Mouse (Mus musculus) heart, postnatal 0 days (tissue): ENCODE results near the gene Dnase1l3. TPM values are rescaled to one million over a fixed set of nuclear protein-coding genes. Genes with fewer than 3 reads are reported as not detected.

Experiments
- ATAC-seq: fragments of 200-750 bp; cut with Nextera tagmentation; 2 replicates; pipeline ENCODE4 v1.8.0; 2017; ENCODE audit warnings: low read depth, moderate number of reproducible peaks, moderate library complexity; ENCODE audit not compliant: insufficient read depth
- DNase-seq: peaks from one replicate; pipeline ENCODE4 v3.0.0-alpha.2; 2016; ENCODE audit warnings: low spot score
- H3K27ac ChIP-seq: fragments of 300-500 bp; sonication (generic); 2 replicates; pipeline ENCODE4 v1.5.1; 2014; ENCODE audit warnings: low read depth, mild to moderate bottlenecking
- H3K27me3 ChIP-seq: fragments of 300-500 bp; sonication (generic); 2 replicates; pipeline ENCODE4 v1.6.1; 2014; ENCODE audit warnings: low read length, mixed read lengths; ENCODE audit not compliant: control insufficient read depth, insufficient read depth
- H3K36me3 ChIP-seq: fragments of 300-500 bp; sonication (generic); replicated peaks from 2 replicates; pipeline ENCODE4 v1.6.1; 2014; ENCODE audit warnings: low read length, mixed read lengths; ENCODE audit not compliant: control insufficient read depth, insufficient read depth
- H3K4me1 ChIP-seq: fragments of 300-500 bp; sonication (generic); 2 replicates; pipeline ENCODE4 v1.6.1; 2014; ENCODE audit warnings: antibody characterized with exemption; ENCODE audit not compliant: control insufficient read depth, insufficient read depth
- H3K4me2 ChIP-seq: fragments of 300-500 bp; sonication (generic); 2 replicates; pipeline ENCODE4 v1.6.1; 2014; ENCODE audit warnings: low read depth, mild to moderate bottlenecking, low read length, moderate library complexity
- H3K4me3 ChIP-seq: fragments of 300-500 bp; sonication (generic); 2 replicates; pipeline ENCODE4 v1.5.1; 2014; ENCODE audit warnings: low read depth, low read length
- H3K9ac ChIP-seq: fragments of 300-500 bp; sonication (generic); replicated peaks from 2 replicates; pipeline ENCODE4 v1.6.1; 2014; ENCODE audit warnings: low read depth, low read length, mixed read lengths
- H3K9me3 ChIP-seq: fragments of 300-500 bp; sonication (generic); replicated peaks from 2 replicates; pipeline ENCODE4 v1.6.1; 2016; ENCODE audit warnings: low read length; ENCODE audit not compliant: control insufficient read depth
- CTCF ChIP-seq: IDR thresholded peaks from 2 replicates; pipeline ENCODE4 v1.5.1; 2016; ENCODE audit warnings: antibody characterized with exemption, control low read depth, low read depth
- EP300 ChIP-seq: IDR thresholded peaks from 2 replicates; pipeline ENCODE4 v1.6.1; 2016; ENCODE audit warnings: antibody characterized with exemption, low read depth
- whole genome bisulfite sequencing: fragments of 180-500 bp; shearing (Covaris S2); extraction: QIAGEN DNeasy Blood & Tissue Kit; methylation state at CpG from one replicate; pipeline ENCODE4 v1.1.7; 2014; 5-methylcytosine and 5-hydroxymethylcytosine counted together
- polyA plus RNA-seq: library from polyadenylated mRNA; unstranded; fragments of >200 nt; fragmentation: Nextera tagmentation; extraction: Ambion mirVana; gene quantifications from 2 replicates; pipeline ENCODE4 v1.2.1, GENCODE M21; 2015
- total RNA-seq: library from RNA; depleted of rRNA; stranded (reverse); fragments of >200 nt; gene quantifications from 2 replicates; pipeline ENCODE4 v1.2.3, GENCODE M21; 2014; ENCODE audit warnings: low replicate concordance

The Dnase1l3 gene
- total and polyA plus RNA-seq, 2 experiments from 2014 or later = 0.03 TPM; not detected in 1

- DNase-seq (no peak), ATAC-seq (peak; percentile 56)
- 56% methylated on average over 7 of the region's 7 CpGs for WGBS
- peaks cover 42% of the 10 kb centered on the region; the same call in 1 of the 2 replicates for H3K36me3 ChIP-seq
- no peak overlapping the region for H3K9ac ChIP-seq
- H3K27me3 ChIP-seq = no peaks in the 10 kb centered on the region
- H3K4me2 ChIP-seq = no peak overlapping the region
- no peak for TF ChIP-seq EP300
- TF ChIP-seq CTCF = no peak
- no peaks in the 10 kb centered on the region for H3K9me3 ChIP-seq
- H3K4me1 ChIP-seq = peaks cover 16% of the 10 kb centered on the region
- H3K27ac ChIP-seq = no peak overlapping the region
- H3K4me3 ChIP-seq = no peak overlapping the region
Measured at GRCm38 (mm10) chr14:7943101-7943800, 51.1 kb downstream of the Dnase1l3 start.

GRCm38 (mm10) chr14:7941413-7941812, 53.0 kb downstream of the Dnase1l3 start:
- WGBS = 24% methylated on average over 5 of the region's 5 CpGs
- Histone ChIP-seq H3K36me3 (peaks cover 39% of the 10 kb centered on the region; the same call in 1 of the 2 replicates), H3K4me1 (peaks cover 16% of the 10 kb centered on the region), H3K9ac (no peak overlapping the region), H3K27me3 (no peaks in the 10 kb centered on the region), H3K9me3 (no peaks in the 10 kb centered on the region), H3K4me2 (no peak overlapping the region), H3K27ac (0 out of 2 replicates have a peak overlapping the region, but pooled peaks have one; percentile 32), H3K4me3 (no peak overlapping the region)
- no peak for ATAC-seq
- DNase-seq = no peak
- TF ChIP-seq EP300 = no peak
- no peak for TF ChIP-seq CTCF

- no peak for TF ChIP-seq EP300
- no peak for TF ChIP-seq CTCF
- Histone ChIP-seq H3K36me3 (0 out of 2 replicates have a peak, but pooled peaks cover 28% of the 10 kb centered on the region), H3K27ac (no peak overlapping the region), H3K4me2 (no peak overlapping the region), H3K27me3 (no peaks in the 10 kb centered on the region), H3K9me3 (no peaks in the 10 kb centered on the region), H3K9ac (no peak overlapping the region), H3K4me1 (peaks cover 16% of the 10 kb centered on the region), H3K4me3 (no peak overlapping the region)
- ATAC-seq = no peak
- DNase-seq = no peak
- 83% methylated on average over 19 of the region's 19 CpGs for WGBS
Measured at GRCm38 (mm10) chr14:7938809-7939784, 55.3 kb downstream of the Dnase1l3 start.

- 0 out of 2 replicates have a peak, but pooled peaks cover 36% of the 10 kb centered on the region for H3K36me3 ChIP-seq
- no peak overlapping the region for H3K9ac ChIP-seq
- ATAC-seq (0 out of 2 replicates have a peak, but pooled peaks have one; percentile 17), DNase-seq (peak; percentile 30)
- peak; percentile 50 for TF ChIP-seq CTCF
- no peak for TF ChIP-seq EP300
- H3K4me1 ChIP-seq = 0 out of 2 replicates have a peak, but pooled peaks cover 6% of the 10 kb centered on the region
- H3K27ac ChIP-seq = no peak overlapping the region
- peak overlapping the region; percentile 11; the same call in 1 of the 2 replicates for H3K4me2 ChIP-seq
- H3K9me3 ChIP-seq = no peaks in the 10 kb centered on the region
- WGBS = 32% methylated on average over 17 of the region's 17 CpGs
- H3K27me3 ChIP-seq = no peaks in the 10 kb centered on the region
- H3K4me3 ChIP-seq = no peak overlapping the region
Measured at GRCm38 (mm10) chr14:7937052-7937630, 57.2 kb downstream of the Dnase1l3 start.

- 88% methylated on average over 7 of the region's 7 CpGs for WGBS
- Histone ChIP-seq H3K4me3 (no peak overlapping the region), H3K27ac (no peak overlapping the region), H3K4me2 (no peak overlapping the region), H3K9me3 (no peaks in the 10 kb centered on the region), H3K9ac (no peak overlapping the region), H3K27me3 (no peaks in the 10 kb centered on the region), H3K4me1 (no peaks in the 10 kb centered on the region), H3K36me3 (peaks cover 43% of the 10 kb centered on the region)
- ATAC-seq (no peak), DNase-seq (no peak)
- no peak for TF ChIP-seq CTCF
- TF ChIP-seq EP300 = no peak
Measured at GRCm38 (mm10) chr14:7934166-7934565, 60.2 kb downstream of the Dnase1l3 start.
